Mouse (Mus musculus): Measurements from ENCODE around the gene Asic2. TPM values are rescaled to one million over a fixed set of nuclear protein-coding genes. Genes with fewer than 3 reads are reported as not detected.

The Asic2 gene
- total RNA-seq (2021) = 10 to 100 TPM; 54.3 to 55.8 TPM

DNA sequence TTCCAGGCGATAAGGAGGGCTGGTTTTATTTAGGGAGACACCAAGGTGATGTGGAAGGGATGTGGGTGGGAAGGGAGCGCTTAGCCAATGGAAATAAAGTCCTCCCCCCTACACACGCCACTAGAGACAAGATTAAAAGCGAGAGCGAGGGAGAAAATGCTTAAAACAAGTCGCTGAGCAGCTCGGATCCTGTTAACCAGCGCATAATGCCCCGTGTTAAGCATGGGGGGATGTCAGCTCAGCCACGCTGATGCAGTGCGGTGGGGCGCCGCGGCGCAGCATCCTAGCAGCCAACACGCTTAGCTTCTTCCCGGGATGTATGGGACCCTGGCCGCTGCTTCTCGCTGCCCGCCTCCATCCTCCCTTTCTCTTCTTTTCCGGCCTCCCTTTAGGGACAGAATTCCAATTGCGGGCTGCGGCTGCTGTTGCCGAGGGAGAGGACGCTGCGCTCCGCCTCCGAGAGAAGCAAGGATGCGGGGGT lies at the start of gene Asic2:
Gene Asic2 (minus strand): TSS at position 57 of the 481 bp plus-strand sequence.
- peak in 1 of 2 experiments; percentile 44 for DNase-seq

DNA sequence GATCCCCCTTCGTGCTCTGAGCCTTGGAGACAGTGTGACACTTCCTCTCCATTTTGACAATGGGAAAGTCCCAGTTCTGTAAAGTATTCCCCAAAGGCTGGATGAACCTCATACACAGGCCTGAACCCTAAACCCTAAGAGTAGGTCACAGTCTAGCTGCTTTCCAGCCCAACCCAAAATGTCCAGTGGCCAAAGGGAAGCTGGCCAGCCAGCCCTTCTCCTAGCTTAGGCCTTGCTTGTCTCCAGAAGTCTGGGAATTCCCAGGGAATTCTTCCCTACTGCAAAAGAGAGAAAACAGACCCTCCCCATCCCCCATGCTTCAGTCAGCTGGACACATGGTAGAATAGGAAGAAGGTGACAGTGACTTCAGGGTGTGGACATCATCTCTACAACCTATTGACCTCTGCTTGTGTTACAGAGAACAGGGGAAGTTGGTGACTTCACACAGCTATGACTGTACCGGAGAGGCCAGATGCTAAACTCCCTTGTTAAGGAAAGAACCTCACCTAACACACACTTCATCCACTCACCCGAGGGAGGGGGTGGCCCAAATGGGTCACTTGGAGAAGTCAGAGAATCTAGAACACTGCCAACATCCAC lies 48.0 kb upstream of the Asic2 start:
- no peak for DNase-seq

- DNase-seq = no peak
Observed at GRCm38 (mm10) chr11:82015066-82015465, 46.8 kb upstream of the Asic2 start.

DNA sequence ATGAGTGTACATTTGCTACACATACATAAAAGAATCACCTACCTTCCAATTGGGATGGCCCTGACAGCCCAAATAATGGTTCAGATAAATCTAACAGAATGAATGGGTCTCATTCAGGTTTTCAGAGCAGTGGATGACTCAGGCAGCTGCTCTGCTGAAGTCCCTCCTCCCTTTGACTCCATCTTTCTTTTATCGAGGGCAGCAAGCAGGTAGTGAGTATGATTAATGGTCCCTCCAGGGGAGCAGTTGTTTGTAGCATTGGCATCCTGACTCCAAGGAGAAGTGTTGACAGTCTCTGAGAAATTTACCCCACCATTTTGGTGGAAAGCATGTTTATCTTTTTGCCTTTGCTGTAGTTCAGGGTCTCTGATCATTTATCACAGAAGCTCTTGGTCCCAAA lies 45.5 kb upstream of the Asic2 start:
- no peak for DNase-seq

DNA sequence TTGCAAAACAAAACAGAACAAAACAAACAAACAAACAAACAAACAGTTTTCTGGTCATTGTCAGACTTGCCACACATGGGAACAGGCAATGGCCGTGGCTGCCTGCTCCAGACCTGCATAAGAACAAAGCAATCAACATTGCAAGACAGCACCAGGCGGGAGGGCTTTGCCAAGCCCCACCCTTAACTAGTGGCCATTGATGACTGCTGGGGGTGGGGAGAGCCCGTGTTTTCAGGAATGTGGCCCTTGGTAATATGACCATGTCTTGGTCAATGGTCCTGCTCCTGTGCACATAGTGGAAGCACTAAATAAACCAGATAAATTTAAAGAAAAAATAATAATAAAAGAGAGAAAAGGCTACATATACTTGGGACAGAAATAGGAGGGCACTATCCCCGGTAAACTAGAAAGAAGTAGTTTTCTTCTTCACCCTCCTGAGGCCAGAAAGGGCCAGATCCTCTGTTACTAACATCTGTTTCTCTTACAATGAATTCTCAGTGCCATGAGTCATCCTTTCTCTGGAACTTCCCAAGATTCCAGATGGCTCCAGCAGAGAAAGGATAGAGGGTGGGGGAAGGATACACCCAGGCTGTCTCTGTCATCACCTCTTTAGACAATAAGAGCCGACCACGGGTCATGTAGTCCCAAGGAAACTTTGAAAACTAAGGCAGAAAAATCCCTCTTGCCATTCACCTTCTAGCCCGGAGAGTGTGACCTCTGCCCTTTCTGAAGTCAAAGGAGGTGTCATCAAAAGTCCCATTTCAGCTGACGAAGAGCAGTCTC lies 43.3 kb upstream of the Asic2 start:
- DNase-seq = no peak

GRCm38 (mm10) chr11:82010115-82010514 lies 41.9 kb upstream of the Asic2 start:
- no peak for DNase-seq

GRCm38 (mm10) chr11:82006796-82007423 lies 38.7 kb upstream of the Asic2 start:
- no peak for DNase-seq

DNA sequence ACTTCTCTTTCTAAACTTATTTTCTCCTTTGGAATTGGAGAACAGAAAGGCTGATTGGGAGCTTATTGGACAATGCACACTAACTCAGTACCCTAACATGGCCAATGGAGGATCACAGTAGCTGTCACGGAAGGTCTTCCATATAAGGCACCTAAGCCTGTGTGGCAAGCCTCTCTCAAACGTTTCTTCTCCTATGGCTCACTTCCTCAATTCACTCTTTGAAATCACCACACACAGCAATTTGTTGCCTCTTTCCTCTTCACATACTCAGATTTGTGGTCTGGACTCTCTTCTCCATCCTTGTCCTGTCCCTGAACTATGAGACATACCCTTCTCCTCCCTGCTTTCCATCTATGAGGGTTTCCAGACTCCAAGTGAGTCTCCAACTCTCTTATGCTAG lies 36.6 kb upstream of the Asic2 start:
- no peak for DNase-seq

DNA sequence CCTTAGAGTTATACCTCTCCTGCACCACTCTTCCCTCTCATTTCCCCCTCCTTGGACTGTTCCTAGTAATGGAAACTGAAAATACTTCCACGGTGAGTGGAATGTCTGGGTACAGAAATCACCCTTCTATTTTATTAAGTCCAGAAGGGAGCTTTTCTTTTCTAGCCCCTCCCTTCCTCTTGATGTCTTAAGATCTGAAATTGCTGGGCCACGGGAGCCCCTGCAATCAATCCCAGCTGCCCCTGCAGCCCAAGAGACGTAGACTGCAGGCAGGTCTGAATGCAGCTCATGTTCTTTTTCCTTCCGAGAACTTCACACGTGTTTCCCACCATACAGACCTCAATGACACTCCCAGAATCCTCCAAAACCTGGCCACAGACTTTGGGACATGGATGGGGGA lies 32.3 kb upstream of the Asic2 start:
- no peak for DNase-seq

DNA sequence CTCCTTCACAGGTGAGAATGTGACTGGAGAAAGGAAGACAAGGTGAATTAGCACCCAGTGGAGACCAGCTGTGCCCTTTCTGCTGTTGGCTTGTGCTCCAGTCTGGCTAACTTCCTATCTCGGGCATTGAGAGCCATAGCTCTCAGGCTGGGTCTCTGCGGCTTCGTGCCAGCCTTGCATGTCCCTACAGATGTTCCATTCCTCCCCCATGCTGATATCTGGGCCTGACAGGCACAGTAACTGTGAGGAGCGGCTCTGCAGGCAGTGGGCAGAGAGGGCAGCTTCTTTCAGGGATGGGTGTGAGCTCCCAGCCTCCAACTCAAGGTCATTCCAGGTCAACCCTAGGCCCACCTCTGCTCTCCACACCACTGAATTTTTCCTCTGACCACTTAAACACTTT lies 31.2 kb upstream of the Asic2 start:
- DNase-seq = no peak

DNA sequence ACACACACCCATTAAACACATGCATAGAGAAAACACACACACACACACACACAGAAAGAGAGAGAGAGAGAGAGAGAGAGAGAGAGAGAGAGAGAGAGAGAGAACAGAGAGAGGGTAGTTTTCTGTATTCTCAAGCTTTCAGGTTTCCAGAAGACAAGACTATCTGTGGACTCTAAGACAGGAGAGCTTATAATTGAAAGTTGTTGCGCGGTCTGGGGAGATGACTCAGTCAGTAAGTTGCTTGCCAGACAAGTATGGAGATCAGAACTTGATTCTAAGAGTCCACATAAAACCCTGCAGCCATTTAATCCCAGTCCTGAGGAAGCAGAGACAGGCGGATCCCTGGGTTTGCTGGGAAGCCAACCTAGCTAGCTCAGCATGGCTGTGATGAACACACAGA lies 30.4 kb upstream of the Asic2 start:
- no peak for DNase-seq

- DNase-seq = no peak
Observed at GRCm38 (mm10) chr11:81997085-81997484, 28.8 kb upstream of the Asic2 start.

DNA sequence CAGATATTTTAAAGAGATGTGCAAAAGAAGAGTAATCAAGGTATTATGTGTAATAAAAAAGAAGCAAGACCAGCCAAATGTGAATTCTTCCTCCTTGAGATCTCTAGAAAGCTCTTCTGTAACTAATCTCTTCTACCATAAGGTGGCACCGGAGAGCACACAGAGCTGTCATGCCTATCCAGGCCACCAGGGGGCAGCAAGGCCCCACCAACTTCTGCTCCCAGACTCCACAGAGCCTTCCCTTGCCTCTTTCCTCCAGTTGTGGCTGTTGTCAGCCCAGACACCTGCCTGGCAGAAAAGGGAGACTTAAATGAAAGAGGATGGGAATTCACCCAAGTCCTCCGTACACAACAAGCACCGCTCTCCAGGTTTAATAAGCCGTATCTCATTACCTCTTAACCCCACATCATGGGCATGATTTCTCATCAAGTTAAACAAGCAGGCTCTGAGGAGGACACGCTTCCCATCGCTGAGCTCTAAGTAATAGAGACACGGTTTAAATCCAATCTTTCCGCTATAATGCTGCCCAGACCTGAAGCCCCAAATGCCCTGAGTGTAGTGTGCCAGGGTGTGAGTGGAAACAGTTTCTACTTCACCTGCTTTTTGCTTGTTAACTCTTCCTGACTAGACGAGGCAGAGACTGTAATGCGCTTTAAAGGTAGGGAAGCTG lies 28.1 kb upstream of the Asic2 start:
- peak; percentile 76 to 78 for DNase-seq

DNA sequence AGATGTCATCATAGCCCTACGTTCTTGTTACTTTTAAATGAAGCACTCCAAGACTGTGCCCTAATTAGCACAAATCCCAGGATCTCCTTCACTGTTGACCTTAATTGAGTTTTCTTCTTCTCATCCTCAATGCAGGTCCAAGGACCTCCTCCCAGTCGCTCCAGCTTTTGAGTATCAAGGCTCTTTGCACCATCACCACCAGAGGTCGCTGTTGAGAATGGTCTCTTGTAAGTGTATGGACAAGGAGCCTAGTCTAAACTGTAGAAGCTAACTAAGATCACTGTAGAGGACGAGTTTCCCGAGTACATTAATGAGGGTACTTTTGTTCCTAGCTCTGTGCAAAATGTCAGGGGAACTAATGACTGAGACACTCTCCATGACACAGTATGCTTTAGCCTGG lies 14.9 kb upstream of the Asic2 start:
- peak in 1 of 2 experiments; percentile 59 for DNase-seq

DNA sequence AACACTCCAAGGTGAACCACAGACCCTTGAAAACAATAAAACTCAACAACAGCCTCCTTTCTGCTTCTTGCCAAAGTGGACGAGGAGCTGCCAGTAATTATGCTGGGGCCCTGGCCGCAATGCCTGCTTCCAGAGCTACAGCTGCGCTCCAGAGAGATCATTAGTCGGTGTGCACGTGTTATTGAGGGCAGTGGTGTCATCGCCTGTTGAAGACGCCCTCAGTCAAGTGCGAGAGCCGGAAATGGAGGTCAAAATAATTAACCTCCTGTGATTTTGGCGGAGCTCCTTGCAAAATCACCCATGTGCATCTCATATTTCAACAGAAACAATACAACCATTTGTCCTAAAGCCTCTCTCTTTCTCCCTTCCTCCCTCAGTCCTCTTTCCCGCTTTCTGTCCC lies 13.9 kb upstream of the Asic2 start:
- DNase-seq = no peak

- no peak for DNase-seq
Observed at GRCm38 (mm10) chr11:81974577-81974976, 6.3 kb upstream of the Asic2 start.

- no peak for DNase-seq
Observed at GRCm38 (mm10) chr11:81973699-81974098, 5.4 kb upstream of the Asic2 start.

GRCm38 (mm10) chr11:81972044-81972443 lies 3.8 kb upstream of the Asic2 start:
- no peak for DNase-seq

DNA sequence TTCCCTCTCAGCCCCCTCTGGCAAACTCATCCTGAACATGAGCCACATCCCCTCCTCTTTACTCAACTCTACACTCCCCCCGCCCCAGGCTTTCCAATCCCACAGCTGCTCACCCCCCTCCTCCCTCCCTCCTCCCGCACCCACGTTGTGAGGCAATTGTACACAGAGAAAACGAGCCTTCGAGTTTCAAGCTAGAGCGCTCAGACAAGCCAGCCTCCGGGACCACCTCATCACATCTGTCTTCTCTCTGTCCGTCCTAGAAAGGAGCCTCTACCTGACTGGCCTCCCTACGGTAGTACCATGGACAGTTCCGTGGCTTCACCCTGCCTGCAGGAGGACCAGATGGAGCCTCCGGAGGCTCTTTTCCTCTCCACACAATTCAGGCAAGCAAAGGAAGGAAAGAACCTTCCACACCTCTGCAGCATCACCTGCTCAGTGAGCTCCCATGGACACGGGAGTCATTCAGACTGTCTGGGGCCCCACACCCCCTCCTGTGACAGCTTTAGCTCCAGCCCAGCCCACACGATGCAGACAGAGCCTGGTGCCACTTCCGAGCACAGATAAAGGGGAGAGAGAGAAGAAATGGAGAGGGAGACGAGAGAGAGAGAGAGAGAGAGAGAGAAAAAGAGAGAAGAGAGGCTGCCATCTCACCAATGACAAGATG lies 1.5 kb downstream of the Asic2 start:
- peak in 1 of 2 experiments; percentile 24 for DNase-seq

- no peak for DNase-seq
Observed at GRCm38 (mm10) chr11:81965653-81966625, 2.3 kb downstream of the Asic2 start.

GRCm38 (mm10) chr11:81964561-81964960 lies 3.7 kb downstream of the Asic2 start:
- DNase-seq = no peak

Measured in layer of hippocampus, postnatal 36 days (tissue).